Mouse (Mus musculus) stomach, postnatal 0 days (tissue): ENCODE results near the gene Dnaja3.

ENCODE experiments used
- CTCF ChIP-seq: IDR thresholded peaks from 2 replicates; pipeline ENCODE4 v1.5.1; 2016; ENCODE audit warnings: antibody characterized with exemption, low read depth, mild to moderate bottlenecking, moderate library complexity
- EP300 ChIP-seq: optimal IDR thresholded peaks from 2 replicates; pipeline ENCODE3; 2016; ENCODE audit warnings: antibody characterized with exemption

GRCm38 (mm10) chr16:4634681-4635080 is 5.1 kb upstream of the Dnaja3 start:
- TF ChIP-seq CTCF (no peak), EP300 (no peak)
